In the genomic region with DNA sequence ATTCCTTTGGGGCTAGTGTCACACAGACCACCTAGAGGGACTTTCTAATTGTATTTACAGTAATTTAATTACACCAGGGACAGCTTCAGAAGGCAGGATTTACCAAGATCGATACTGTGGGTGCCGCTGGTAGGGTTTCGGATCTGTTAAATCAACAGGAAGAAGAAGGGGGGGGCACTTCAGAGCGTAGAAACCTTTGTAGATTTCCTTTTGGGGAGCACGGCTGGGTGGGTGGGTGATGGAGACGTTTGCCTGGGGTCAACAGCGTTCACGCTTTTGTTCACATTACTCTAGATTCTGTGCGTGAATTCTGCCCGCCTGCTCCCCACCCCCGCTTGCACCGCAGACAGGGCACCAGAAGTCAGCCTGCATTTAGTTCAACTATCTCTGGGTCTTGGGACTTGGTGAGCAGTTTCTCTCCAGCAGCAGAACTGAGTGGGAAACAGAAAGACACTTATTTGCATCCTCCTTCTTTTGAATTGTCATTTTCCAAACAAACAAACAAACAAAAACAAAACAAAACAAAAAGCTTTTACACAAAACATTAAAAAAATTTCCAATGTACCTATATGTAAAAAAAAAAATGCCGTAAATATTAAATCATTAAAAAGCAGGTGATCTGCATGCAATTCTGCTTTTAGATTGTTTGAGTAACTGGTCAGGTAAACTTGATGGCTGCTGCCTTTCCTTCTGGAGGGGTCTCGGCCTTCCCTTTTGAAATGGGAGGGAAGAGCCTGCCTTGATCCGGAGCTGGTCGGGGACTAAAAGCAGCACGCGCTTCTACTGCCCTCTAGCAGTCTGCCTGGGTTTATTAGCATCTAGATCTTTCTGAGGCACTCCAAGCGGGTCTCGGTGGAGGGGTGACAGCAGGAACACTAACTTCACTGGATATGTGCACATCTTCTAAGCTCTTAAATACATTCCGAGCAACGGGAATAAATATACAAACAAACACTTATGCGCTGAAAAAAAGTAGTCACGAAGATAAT, we compare ENCODE assay signal across 8 mouse cellular contexts. TPM values are rescaled to one million over a fixed set of nuclear protein-coding genes. Genes with fewer than 3 reads are reported as not detected.
DNase-seq lines count a peak whose midpoint lies in the region; ATAC-seq and TF ChIP-seq lines count a peak whose summit lies in the region.

No protein-coding gene starts in this region.

- H3K9me3 ChIP-seq in ES-Bruce4 (replicated peaks; ENCODE audit: control insufficient read depth, insufficient read depth, low read length, poor library complexity, severe bottlenecking), result peaks cover 34% of the 10 kb centered on the region
- no peaks in the 10 kb centered on the region for H3K9me3 ChIP-seq in embryonic facial prominence, embryonic 13.5 days
- no peaks in the 10 kb centered on the region; the same call in 1 of the 2 replicates for H3K9me3 ChIP-seq in heart, embryonic 13.5 days
- H3K9me3 ChIP-seq in kidney, postnatal 0 days (replicated peaks; ENCODE audit: low read length), result no peaks in the 10 kb centered on the region
- no peaks in the 10 kb centered on the region for H3K9me3 ChIP-seq in liver, embryonic 15.5 days (replicated peaks)
- no peaks in the 10 kb centered on the region for H3K9me3 ChIP-seq in neural tube, embryonic 11.5 days (ENCODE audit: control insufficient read depth, low read length)

- peak overlapping the region; percentile 59 for H3K4me2 ChIP-seq in embryonic facial prominence, embryonic 13.5 days
- H3K4me2 ChIP-seq in heart, embryonic 13.5 days, result peak overlapping the region; percentile 72
- H3K4me2 ChIP-seq in kidney, postnatal 0 days (ENCODE audit: low read length), result peak overlapping the region; percentile 48
- H3K4me2 ChIP-seq in liver, embryonic 15.5 days, result peak overlapping the region; percentile 60
- H3K4me2 ChIP-seq in neural tube, embryonic 11.5 days (ENCODE audit: low read depth), result peak overlapping the region; percentile 39

- TF ChIP-seq EP300 in ES-Bruce4 (IDR thresholded peaks at IDR 0.05; ENCODE audit: insufficient read depth, low read depth, low read length), result 0 out of 2 replicates have a peak, but pooled peaks have one; percentile 21

- H3K27me3 ChIP-seq in ES-Bruce4 (ENCODE audit: control insufficient read depth, insufficient read depth, low read length, poor library complexity, severe bottlenecking), result no peaks in the 10 kb centered on the region
- H3K27me3 ChIP-seq in embryonic facial prominence, embryonic 13.5 days, result 0 out of 2 replicates have a peak, but pooled peaks cover 6% of the 10 kb centered on the region
- no peaks in the 10 kb centered on the region for H3K27me3 ChIP-seq in heart, embryonic 13.5 days (replicated peaks)
- H3K27me3 ChIP-seq in kidney, postnatal 0 days (ENCODE audit: insufficient read depth, low read length), result no peaks in the 10 kb centered on the region
- peaks cover 6% of the 10 kb centered on the region for H3K27me3 ChIP-seq in liver, embryonic 15.5 days
- 0 out of 2 replicates have a peak, but pooled peaks cover 3% of the 10 kb centered on the region for H3K27me3 ChIP-seq in neural tube, embryonic 11.5 days (ENCODE audit: control insufficient read depth, insufficient read depth, low read length)

- 9% methylated on average over 24 of the region's 24 CpGs for WGBS in embryonic facial prominence, embryonic 13.5 days
- 6% methylated on average over 24 of the region's 24 CpGs for WGBS in heart, embryonic 13.5 days
- WGBS in kidney, postnatal 0 days, result 13% methylated on average over 24 of the region's 24 CpGs
- 8% methylated on average over 24 of the region's 24 CpGs for WGBS in liver, embryonic 15.5 days (ENCODE audit: insufficient replicate concordance)
- WGBS in neural tube, embryonic 11.5 days, result 11% methylated on average over 24 of the region's 24 CpGs

- H3K27ac ChIP-seq in ES-Bruce4 (ENCODE audit: insufficient read depth, low read length), result no peak overlapping the region
- H3K27ac ChIP-seq in embryonic facial prominence, embryonic 13.5 days, result no peak overlapping the region
- peak overlapping the region; percentile 73 for H3K27ac ChIP-seq in heart, embryonic 13.5 days (replicated peaks)
- no peak overlapping the region for H3K27ac ChIP-seq in kidney, postnatal 0 days
- no peak overlapping the region for H3K27ac ChIP-seq in liver, embryonic 15.5 days (replicated peaks)
- H3K27ac ChIP-seq in neural tube, embryonic 11.5 days (ENCODE audit: low read depth, low read length), result no peak overlapping the region

- peak overlapping the region; percentile 59 for H3K9ac ChIP-seq in ES-Bruce4 (ENCODE audit: low read depth, poor library complexity, severe bottlenecking)
- peak overlapping the region; percentile 64 for H3K9ac ChIP-seq in embryonic facial prominence, embryonic 13.5 days
- peak overlapping the region; percentile 80 for H3K9ac ChIP-seq in heart, embryonic 13.5 days
- peak overlapping the region; percentile 38; the same call in 1 of the 2 replicates for H3K9ac ChIP-seq in kidney, postnatal 0 days (ENCODE audit: low read depth, low read length)
- H3K9ac ChIP-seq in liver, embryonic 15.5 days, result no peak overlapping the region
- H3K9ac ChIP-seq in neural tube, embryonic 11.5 days (ENCODE audit: low read length), result peak overlapping the region; percentile 41

- peak; percentile 70 for TF ChIP-seq CTCF in ES-Bruce4 (IDR thresholded peaks at IDR 0.05; ENCODE audit: low read depth, low read length)
- TF ChIP-seq CTCF in kidney, postnatal 0 days (IDR thresholded peaks at IDR 0.05; ENCODE audit: low read depth), result peak; percentile 81

- H3K4me1 ChIP-seq in ES-Bruce4 (ENCODE audit: control insufficient read depth, insufficient read depth, low read length), result no peaks in the 10 kb centered on the region
- peaks cover 10% of the 10 kb centered on the region for H3K4me1 ChIP-seq in embryonic facial prominence, embryonic 13.5 days
- peaks cover 15% of the 10 kb centered on the region for H3K4me1 ChIP-seq in heart, embryonic 13.5 days
- H3K4me1 ChIP-seq in kidney, postnatal 0 days (replicated peaks; ENCODE audit: insufficient read depth, low read length), result no peaks in the 10 kb centered on the region
- peaks cover 11% of the 10 kb centered on the region; the same call in 1 of the 2 replicates for H3K4me1 ChIP-seq in liver, embryonic 15.5 days (replicated peaks)
- H3K4me1 ChIP-seq in neural tube, embryonic 11.5 days (ENCODE audit: control insufficient read depth, insufficient read depth, low read length), result peaks cover 9% of the 10 kb centered on the region

- TF ChIP-seq POLR2A in ES-Bruce4 (IDR thresholded peaks at IDR 0.05; ENCODE audit: insufficient read depth, low read length), result no peak

- H3K4me3 ChIP-seq in ES-Bruce4 (ENCODE audit: low read depth, low read length), result no peak overlapping the region
- H3K4me3 ChIP-seq in embryonic facial prominence, embryonic 13.5 days, result peak overlapping the region; percentile 34
- peak overlapping the region; percentile 47 for H3K4me3 ChIP-seq in heart, embryonic 13.5 days
- no peak overlapping the region; the same call in 1 of the 2 replicates for H3K4me3 ChIP-seq in kidney, postnatal 0 days (replicated peaks; ENCODE audit: low read depth, low read length)
- peak overlapping the region; percentile 34 for H3K4me3 ChIP-seq in liver, embryonic 15.5 days (replicated peaks)
- peak overlapping the region; percentile 13; the same call in 1 of the 2 replicates for H3K4me3 ChIP-seq in neural tube, embryonic 11.5 days (ENCODE audit: low read depth, low read length)

- peak; percentile 67 for DNase-seq in adrenal gland, postnatal 10 days
- DNase-seq in kidney, postnatal 0 days (ENCODE audit: low spot score), result peak; percentile 93
- peak; percentile 75 for DNase-seq in neural tube, embryonic 11.5 days (ENCODE audit: low spot score)
- peak; percentile 60 for DNase-seq in thymus, postnatal 4 days

- no peaks in the 10 kb centered on the region; the same call in 1 of the 2 replicates for H3K36me3 ChIP-seq in ES-Bruce4 (ENCODE audit: control insufficient read depth, insufficient read depth, low read length, poor library complexity, severe bottlenecking)
- no peaks in the 10 kb centered on the region for H3K36me3 ChIP-seq in embryonic facial prominence, embryonic 13.5 days
- no peaks in the 10 kb centered on the region for H3K36me3 ChIP-seq in heart, embryonic 13.5 days
- H3K36me3 ChIP-seq in kidney, postnatal 0 days (ENCODE audit: insufficient read depth, low read length), result no peaks in the 10 kb centered on the region
- no peaks in the 10 kb centered on the region for H3K36me3 ChIP-seq in liver, embryonic 15.5 days (replicated peaks)
- H3K36me3 ChIP-seq in neural tube, embryonic 11.5 days (ENCODE audit: control insufficient read depth, insufficient read depth, low read length), result no peaks in the 10 kb centered on the region

- no peak for ATAC-seq in embryonic facial prominence, embryonic 13.5 days (ENCODE audit: insufficient number of reproducible peaks, insufficient read depth, low FRiP score, low TSS enrichment, low read depth)
- ATAC-seq in heart, embryonic 13.5 days (ENCODE audit: extremely low read depth, insufficient number of reproducible peaks, low FRiP score, low TSS enrichment), result no peak
- no peak for ATAC-seq in kidney, postnatal 0 days (replicated peaks; ENCODE audit: low FRiP score, low read depth)
- ATAC-seq in liver, embryonic 15.5 days (ENCODE audit: insufficient read depth), result no peak
- ATAC-seq in neural tube, embryonic 11.5 days (ENCODE audit: insufficient read depth, low FRiP score, low TSS enrichment), result 0 out of 2 replicates have a peak, but pooled peaks have one; percentile 28

RNA-seq across cellular contexts. Expression of a gene that starts 57.3 kb away (rescaled TPM):
- 0.96 and 2.0 TPM in 2 replicates for polyA plus RNA-seq in ES-Bruce4 (2011; ENCODE audit: insufficient read depth, insufficient read length, low read depth, missing spikeins)
- total RNA-seq in adrenal gland, postnatal 10 days (2021), result under 1 TPM; 0.51 to 0.73 TPM
- 1.2 and 1.4 TPM in 2 replicates for polyA plus RNA-seq in embryonic facial prominence, embryonic 13.5 days (2015; fragmentation: Nextera tagmentation; extraction: Ambion mirVana)
- polyA plus RNA-seq in heart, embryonic 13.5 days (2015; fragmentation: Nextera tagmentation; extraction: Ambion mirVana), result 1.4 and 1.7 TPM in 2 replicates
- polyA plus RNA-seq in kidney, postnatal 0 days (2015; fragmentation: Nextera tagmentation; extraction: Ambion mirVana), result 0.89 and 0.94 TPM in 2 replicates
- polyA plus RNA-seq in liver, embryonic 15.5 days (2015; fragmentation: Nextera tagmentation; extraction: Ambion mirVana), result 0.22 and 0.39 TPM in 2 replicates
- polyA plus RNA-seq in neural tube, embryonic 11.5 days (2014; fragmentation: Nextera tagmentation; extraction: Ambion mirVana), result 0.84 and 0.93 TPM in 2 replicates

RNA-seq across cellular contexts. Expression of a gene that starts 57.4 kb away (rescaled TPM):
- 22.8 and 24.0 TPM in 2 replicates for polyA plus RNA-seq in ES-Bruce4 (2011; ENCODE audit: insufficient read depth, insufficient read length, low read depth, missing spikeins)
- total RNA-seq in adrenal gland, postnatal 10 days (2021), result 10 to 100 TPM; 22.5 to 24.7 TPM
- 110 and 123 TPM in 2 replicates for polyA plus RNA-seq in embryonic facial prominence, embryonic 13.5 days (2015; fragmentation: Nextera tagmentation; extraction: Ambion mirVana)
- polyA plus RNA-seq in heart, embryonic 13.5 days (2015; fragmentation: Nextera tagmentation; extraction: Ambion mirVana), result 56.0 and 56.6 TPM in 2 replicates
- 49.7 and 56.7 TPM in 2 replicates for polyA plus RNA-seq in kidney, postnatal 0 days (2015; fragmentation: Nextera tagmentation; extraction: Ambion mirVana)
- polyA plus RNA-seq in liver, embryonic 15.5 days (2015; fragmentation: Nextera tagmentation; extraction: Ambion mirVana), result 16.2 and 16.8 TPM in 2 replicates
- 59.5 and 65.7 TPM in 2 replicates for polyA plus RNA-seq in neural tube, embryonic 11.5 days (2014; fragmentation: Nextera tagmentation; extraction: Ambion mirVana)

Comparison
In these comparisons a context has a peak if more than half of its experiments do, and no peak if none do; other contexts are left out.
1. H3K4me3 ChIP-seq: peak in embryonic facial prominence, embryonic 13.5 days (single experiment), heart, embryonic 13.5 days (single experiment), liver, embryonic 15.5 days (single experiment) and neural tube, embryonic 11.5 days (single experiment); none in ES-Bruce4 (single experiment) and kidney, postnatal 0 days (single experiment).
2. Peak in every context shown above with its lines, with median percentiles within 50 percentile points of each other: DNase-seq and H3K4me2 ChIP-seq.